Mouse (Mus musculus): ENCODE results near the gene C1qtnf9. TPM values are rescaled to one million over a fixed set of nuclear protein-coding genes. Genes with fewer than 3 reads are reported as not detected.

C1qtnf9 gene
- polyA plus RNA-seq, 1 experiment from 2014 or later, result not detected

DNA sequence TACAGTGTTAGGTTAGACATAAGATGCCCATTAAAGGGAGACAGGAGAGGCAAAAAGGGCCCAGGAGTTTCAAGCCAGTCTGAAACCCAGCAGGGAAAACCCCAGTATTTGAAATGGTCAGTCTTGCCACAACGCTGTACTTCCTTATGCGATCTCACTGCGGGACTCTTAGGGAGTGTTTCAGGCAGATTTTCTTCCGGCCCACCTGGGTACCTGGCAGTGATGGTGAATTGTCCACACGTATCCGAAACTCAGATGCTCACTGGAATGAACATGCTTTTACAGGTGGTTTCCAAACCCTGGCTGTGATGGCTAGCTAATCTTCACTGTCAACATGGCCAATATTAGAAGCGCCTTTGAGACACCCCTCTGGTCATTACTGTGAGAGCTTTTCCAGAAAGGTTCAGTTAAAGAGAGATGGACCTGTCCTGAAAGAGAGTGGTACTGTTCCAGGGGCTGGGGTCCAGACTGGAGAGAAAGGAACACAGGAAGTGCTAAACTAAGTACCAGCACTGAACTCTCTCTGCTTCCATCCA, 14.3 kb downstream of the C1qtnf9 start:
- Histone ChIP-seq H3K4me1 (ENCODE audit: control insufficient read depth, insufficient read depth, low read length) (peaks cover 2% of the 10 kb centered on the region; the same call in 1 of the 2 replicates), H3K9me3 (ENCODE audit: control insufficient read depth, low read length) (no peaks in the 10 kb centered on the region), H3K36me3 (ENCODE audit: control insufficient read depth, insufficient read depth, low read length) (no peaks in the 10 kb centered on the region), H3K27ac (ENCODE audit: low read depth, low read length) (no peak overlapping the region), H3K9ac (ENCODE audit: low read length) (no peak overlapping the region), H3K4me3 (ENCODE audit: low read depth, low read length) (no peak overlapping the region), H3K27me3 (ENCODE audit: control insufficient read depth, insufficient read depth, low read length) (no peaks in the 10 kb centered on the region), H3K4me2 (ENCODE audit: low read depth) (no peak overlapping the region)
- ATAC-seq (ENCODE audit: insufficient read depth, low FRiP score, low TSS enrichment) (no peak), DNase-seq (ENCODE audit: low spot score) (no peak)
- 45% methylated on average over 7 of the region's 7 CpGs for WGBS

DNA sequence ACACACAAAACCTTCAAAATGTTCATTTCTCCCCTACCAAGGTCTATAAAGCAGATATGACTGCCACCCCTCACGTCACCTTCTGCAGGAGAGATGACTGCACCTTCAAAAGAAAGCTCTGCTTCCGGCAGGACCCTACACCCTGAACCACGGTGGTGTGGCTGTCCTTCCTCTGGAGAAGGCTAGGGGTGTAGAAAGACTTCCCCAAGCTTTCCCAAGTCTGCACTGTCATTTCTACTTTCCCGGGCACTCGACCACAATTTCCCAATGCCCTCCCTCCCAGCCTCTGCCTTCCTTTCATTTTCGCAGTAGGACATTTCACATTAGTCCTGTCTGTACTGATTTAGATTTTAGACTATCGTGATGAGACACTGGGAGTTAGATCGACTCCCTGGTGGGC, 15.3 kb downstream of the C1qtnf9 start:
- WGBS, result 45% methylated on average over 8 of the region's 8 CpGs
- no peaks in the 10 kb centered on the region for H3K27me3 ChIP-seq (ENCODE audit: control insufficient read depth, insufficient read depth, low read length)

DNA sequence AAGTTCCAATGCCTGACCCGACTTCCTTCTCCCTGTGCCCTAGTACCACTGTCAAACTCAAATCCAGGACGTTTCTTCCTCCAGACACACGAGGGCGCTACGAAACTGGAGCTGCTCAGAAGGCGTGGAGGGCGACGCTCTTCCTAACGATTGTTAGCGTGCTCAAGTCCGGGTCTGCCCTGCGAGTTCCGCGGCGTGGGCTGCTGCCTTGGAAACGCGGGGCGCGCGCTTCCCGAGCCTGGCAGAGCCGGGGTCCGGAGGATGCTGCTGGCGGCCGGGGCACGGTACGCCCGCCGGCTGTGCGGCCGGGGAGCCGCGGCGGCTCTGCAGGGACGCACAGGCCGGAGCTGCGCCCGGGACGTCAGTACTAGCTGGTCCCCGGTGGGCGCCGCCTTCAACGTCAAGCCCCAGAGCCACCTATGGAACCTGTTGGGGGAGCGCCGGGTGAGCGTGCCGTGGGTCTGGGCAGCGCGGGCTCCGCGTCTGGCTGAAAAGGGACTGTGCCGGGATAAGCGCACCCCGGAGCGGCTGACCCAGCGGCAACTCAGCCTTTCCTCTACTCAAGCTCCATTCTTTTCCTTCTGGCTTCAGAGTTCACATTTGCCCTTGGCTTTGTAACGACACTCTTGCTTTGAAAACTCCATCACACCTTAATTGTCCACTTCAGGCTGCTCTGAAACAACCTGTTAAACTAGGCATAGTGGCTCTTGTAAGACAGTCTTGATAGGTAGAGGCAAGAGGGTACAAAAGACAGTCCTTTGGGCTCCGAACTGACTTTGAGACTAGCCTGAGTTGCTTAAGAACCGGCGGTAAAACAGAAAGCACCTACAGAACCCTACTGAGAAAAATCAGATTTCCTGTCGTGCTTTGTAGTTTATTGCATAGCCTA, 16.7 kb downstream of the C1qtnf9 start, which contains the start of gene Mipep:
Gene Mipep, plus strand, starts transcription at position 147 of the 889 bp plus-strand sequence.
- Histone ChIP-seq H3K27me3 (ENCODE audit: control insufficient read depth, insufficient read depth, low read length) (no peaks in the 10 kb centered on the region), H3K4me3 (ENCODE audit: low read depth, low read length) (peak within 1 kb of the TSS; percentile 87), H3K9ac (ENCODE audit: low read length) (peak within 1 kb of the TSS; percentile 40), H3K9me3 (ENCODE audit: control insufficient read depth, low read length) (no peaks in the 10 kb centered on the region), H3K4me2 (ENCODE audit: low read depth) (peak within 1 kb of the TSS; percentile 51), H3K27ac (ENCODE audit: low read depth, low read length) (0 out of 2 replicates have a peak within 1 kb of the TSS, but pooled peaks have one; percentile 6), H3K36me3 (ENCODE audit: control insufficient read depth, insufficient read depth, low read length) (no peaks in the 10 kb centered on the region), H3K4me1 (ENCODE audit: control insufficient read depth, insufficient read depth, low read length) (peaks cover 2% of the 10 kb centered on the region; the same call in 1 of the 2 replicates)
- ATAC-seq (ENCODE audit: insufficient read depth, low FRiP score, low TSS enrichment) (peak; percentile 79), DNase-seq (ENCODE audit: low spot score) (peak; percentile 93)
- under 1% methylated on average over 61 of the region's 61 CpGs for WGBS

More for the DNA sequence above, 15.3 kb downstream of the C1qtnf9 start:
- Histone ChIP-seq H3K27ac (ENCODE audit: low read depth, low read length) (no peak overlapping the region), H3K4me1 (ENCODE audit: control insufficient read depth, insufficient read depth, low read length) (peaks cover 2% of the 10 kb centered on the region; the same call in 1 of the 2 replicates), H3K9me3 (ENCODE audit: control insufficient read depth, low read length) (no peaks in the 10 kb centered on the region), H3K4me3 (ENCODE audit: low read depth, low read length) (no peak overlapping the region), H3K4me2 (ENCODE audit: low read depth) (no peak overlapping the region), H3K9ac (ENCODE audit: low read length) (no peak overlapping the region), H3K36me3 (ENCODE audit: control insufficient read depth, insufficient read depth, low read length) (no peaks in the 10 kb centered on the region)
- no peak for ATAC-seq (ENCODE audit: insufficient read depth, low FRiP score, low TSS enrichment)
- no peak for DNase-seq (ENCODE audit: low spot score)

DNA sequence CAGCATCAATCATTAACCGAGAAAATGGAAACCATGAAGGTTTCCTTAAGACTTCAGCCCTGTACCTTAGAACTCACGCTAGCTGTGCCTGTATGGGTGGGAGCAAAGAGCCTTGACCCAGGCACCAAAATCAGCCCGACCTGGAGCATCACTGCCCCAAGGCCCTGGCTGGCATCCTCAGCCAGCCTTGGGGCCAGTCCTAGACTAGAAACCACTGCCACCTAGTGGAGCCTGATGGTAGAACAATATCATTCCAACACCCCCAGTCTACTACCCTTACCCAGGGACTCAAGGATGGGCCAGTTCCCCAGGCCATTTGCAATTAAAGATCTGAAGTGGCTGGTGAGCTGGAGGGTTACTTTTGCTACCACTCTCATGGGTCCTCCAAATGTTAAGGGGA, 22.2 kb downstream of the C1qtnf9 start:
- no peak overlapping the region for H3K4me3 ChIP-seq (ENCODE audit: low read depth, low read length)
- no peak overlapping the region for H3K9ac ChIP-seq (ENCODE audit: low read length)
- ATAC-seq (ENCODE audit: insufficient read depth, low FRiP score, low TSS enrichment) (no peak), DNase-seq (ENCODE audit: low spot score) (peak; percentile 49)
- no peak overlapping the region for H3K4me2 ChIP-seq (ENCODE audit: low read depth)
- H3K27me3 ChIP-seq (ENCODE audit: control insufficient read depth, insufficient read depth, low read length), result no peaks in the 10 kb centered on the region
- WGBS, result 47% methylated on average over 3 of the region's 3 CpGs
- H3K36me3 ChIP-seq (ENCODE audit: control insufficient read depth, insufficient read depth, low read length), result no peaks in the 10 kb centered on the region; the same call in 1 of the 2 replicates
- H3K4me1 ChIP-seq (ENCODE audit: control insufficient read depth, insufficient read depth, low read length), result peaks cover 2% of the 10 kb centered on the region; the same call in 1 of the 2 replicates
- no peaks in the 10 kb centered on the region for H3K9me3 ChIP-seq (ENCODE audit: control insufficient read depth, low read length)
- H3K27ac ChIP-seq (ENCODE audit: low read depth, low read length), result no peak overlapping the region

DNA sequence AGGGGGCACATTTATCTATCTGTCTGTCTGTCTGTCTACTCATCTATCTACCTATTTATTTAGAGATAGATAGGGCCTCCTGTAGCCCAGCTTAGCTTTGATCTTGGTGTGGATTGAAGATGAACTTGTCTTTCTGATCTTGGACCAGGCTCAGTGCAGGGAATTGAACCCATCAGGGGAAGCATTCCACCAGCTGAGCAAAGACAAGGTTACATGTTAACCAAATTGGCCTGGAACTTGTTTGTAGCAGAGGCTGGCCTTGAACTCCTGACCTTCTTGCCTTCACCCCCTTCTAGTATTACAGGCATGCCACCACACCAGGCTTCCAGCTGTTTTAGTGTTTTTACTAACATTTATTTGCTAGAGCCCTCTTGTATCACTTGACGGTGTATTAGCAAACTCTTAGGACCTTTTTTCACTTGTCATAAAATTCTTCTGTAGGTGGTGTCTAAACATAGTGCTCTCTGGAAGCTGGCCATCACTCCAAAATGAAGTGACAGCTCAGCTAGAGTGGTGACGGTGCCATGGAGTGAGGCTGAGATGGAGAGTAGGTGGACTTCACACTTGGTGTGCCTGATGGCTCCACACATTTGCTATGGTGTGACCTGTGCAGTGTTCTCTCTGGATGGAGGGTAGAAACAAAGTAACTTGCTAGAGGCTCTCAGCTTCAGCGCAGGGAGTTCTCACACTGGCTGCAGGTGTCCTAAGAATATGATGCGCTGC, 28.8 kb downstream of the C1qtnf9 start:
- no peaks in the 10 kb centered on the region for H3K9me3 ChIP-seq (ENCODE audit: control insufficient read depth, low read length)
- H3K36me3 ChIP-seq (ENCODE audit: control insufficient read depth, insufficient read depth, low read length), result no peaks in the 10 kb centered on the region; the same call in 1 of the 2 replicates
- no peak overlapping the region for H3K4me2 ChIP-seq (ENCODE audit: low read depth)
- no peak overlapping the region for H3K4me3 ChIP-seq (ENCODE audit: low read depth, low read length)
- no peak overlapping the region for H3K27ac ChIP-seq (ENCODE audit: low read depth, low read length)
- DNase-seq (ENCODE audit: low spot score) (no peak), ATAC-seq (ENCODE audit: insufficient read depth, low FRiP score, low TSS enrichment) (no peak)
- H3K27me3 ChIP-seq (ENCODE audit: control insufficient read depth, insufficient read depth, low read length), result no peaks in the 10 kb centered on the region
- no peak overlapping the region for H3K9ac ChIP-seq (ENCODE audit: low read length)
- 87% methylated on average over 4 of the region's 4 CpGs for WGBS
- H3K4me1 ChIP-seq (ENCODE audit: control insufficient read depth, insufficient read depth, low read length), result no peaks in the 10 kb centered on the region

DNA sequence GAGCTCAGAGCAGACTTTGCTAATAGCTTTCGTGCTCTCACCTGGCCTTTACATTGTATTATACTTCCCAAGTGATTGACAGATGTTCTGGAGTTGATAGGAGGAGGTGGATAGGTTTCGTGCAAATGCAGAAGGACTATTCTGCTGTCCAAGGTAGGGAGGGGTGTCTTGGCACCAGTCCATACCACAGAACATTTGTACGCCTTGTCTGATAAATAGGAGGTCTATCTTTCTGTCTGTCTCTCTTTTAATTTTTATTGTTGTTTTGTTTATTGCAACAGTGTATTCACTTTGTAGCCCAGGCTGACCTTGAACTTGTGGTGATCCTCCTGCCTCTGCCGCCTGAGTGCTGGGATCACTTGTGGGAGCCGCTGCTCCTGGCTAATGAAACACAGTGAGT, 29.7 kb downstream of the C1qtnf9 start:
- no peaks in the 10 kb centered on the region for H3K36me3 ChIP-seq (ENCODE audit: control insufficient read depth, insufficient read depth, low read length)
- H3K9ac ChIP-seq (ENCODE audit: low read length), result no peak overlapping the region
- no peaks in the 10 kb centered on the region for H3K9me3 ChIP-seq (ENCODE audit: control insufficient read depth, low read length)
- no peak for ATAC-seq (ENCODE audit: insufficient read depth, low FRiP score, low TSS enrichment)
- no peak overlapping the region for H3K4me2 ChIP-seq (ENCODE audit: low read depth)
- H3K4me3 ChIP-seq (ENCODE audit: low read depth, low read length), result no peak overlapping the region
- no peaks in the 10 kb centered on the region for H3K27me3 ChIP-seq (ENCODE audit: control insufficient read depth, insufficient read depth, low read length)
- 93% methylated on average over 5 of the region's 5 CpGs for WGBS
- no peaks in the 10 kb centered on the region for H3K4me1 ChIP-seq (ENCODE audit: control insufficient read depth, insufficient read depth, low read length)
- H3K27ac ChIP-seq (ENCODE audit: low read depth, low read length), result no peak overlapping the region
- DNase-seq (ENCODE audit: low spot score), result no peak

- H3K27ac ChIP-seq (ENCODE audit: low read depth, low read length), result no peak overlapping the region
- H3K9me3 ChIP-seq (ENCODE audit: control insufficient read depth, low read length), result no peaks in the 10 kb centered on the region
- no peak overlapping the region for H3K4me3 ChIP-seq (ENCODE audit: low read depth, low read length)
- H3K9ac ChIP-seq (ENCODE audit: low read length), result no peak overlapping the region
- H3K36me3 ChIP-seq (ENCODE audit: control insufficient read depth, insufficient read depth, low read length), result no peaks in the 10 kb centered on the region; the same call in 1 of the 2 replicates
- no peaks in the 10 kb centered on the region for H3K27me3 ChIP-seq (ENCODE audit: control insufficient read depth, insufficient read depth, low read length)
- WGBS, result 86% methylated on average over 4 of the region's 4 CpGs
- H3K4me2 ChIP-seq (ENCODE audit: low read depth), result no peak overlapping the region
- DNase-seq (ENCODE audit: low spot score), result no peak
- no peak for ATAC-seq (ENCODE audit: insufficient read depth, low FRiP score, low TSS enrichment)
- no peaks in the 10 kb centered on the region for H3K4me1 ChIP-seq (ENCODE audit: control insufficient read depth, insufficient read depth, low read length)
Measured at GRCm38 (mm10) chr14:60798721-60799120, 30.8 kb downstream of the C1qtnf9 start.

DNA sequence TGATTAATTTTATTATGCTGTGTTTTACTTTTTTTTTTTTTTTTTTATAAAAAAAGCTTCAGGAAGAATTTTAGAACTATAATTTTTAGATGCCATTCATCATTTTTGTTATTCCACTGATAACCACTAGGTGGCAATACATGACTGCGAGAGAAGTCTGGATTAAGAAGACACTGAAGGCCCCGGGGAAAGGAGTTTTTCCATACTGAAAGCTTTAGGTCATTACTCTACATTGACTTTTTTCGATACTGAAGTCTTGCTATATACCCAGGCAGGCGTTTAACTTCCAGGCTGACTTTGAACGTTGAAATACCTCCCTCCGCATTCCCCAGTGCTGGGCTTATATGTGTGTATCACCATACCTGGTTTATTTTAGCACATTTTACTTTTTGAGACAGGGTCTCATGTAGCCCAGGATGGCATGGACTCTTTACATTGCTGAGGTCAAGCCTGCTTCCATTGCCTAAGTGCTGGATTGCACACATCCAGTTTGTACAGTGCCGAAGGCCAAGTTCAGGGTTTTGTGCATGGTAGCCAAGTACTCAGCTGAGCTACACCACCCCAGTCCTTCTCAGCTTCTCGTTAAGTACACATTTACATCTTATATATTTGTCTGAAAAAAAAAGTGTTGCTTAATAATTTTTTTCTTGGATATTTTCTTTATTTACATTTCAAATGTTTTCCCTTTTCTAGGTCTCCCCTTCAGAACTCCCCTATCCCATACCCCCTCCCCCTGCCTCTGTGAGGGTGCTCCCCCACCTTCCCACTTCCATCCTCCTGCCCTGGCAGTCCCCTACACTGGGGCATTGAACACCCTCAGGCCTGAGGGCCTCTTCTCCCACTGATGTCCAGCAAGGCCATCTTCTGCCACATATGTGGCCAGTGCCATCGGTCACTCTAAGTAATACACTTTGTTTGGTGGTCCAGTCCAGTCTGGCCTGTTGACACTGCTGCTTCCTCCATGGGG, 32.1 kb downstream of the C1qtnf9 start:
- ATAC-seq (ENCODE audit: insufficient read depth, low FRiP score, low TSS enrichment), result no peak
- Histone ChIP-seq H3K4me3 (ENCODE audit: low read depth, low read length) (no peak overlapping the region), H3K9me3 (ENCODE audit: control insufficient read depth, low read length) (no peaks in the 10 kb centered on the region), H3K27me3 (ENCODE audit: control insufficient read depth, insufficient read depth, low read length) (no peaks in the 10 kb centered on the region), H3K9ac (ENCODE audit: low read length) (no peak overlapping the region), H3K27ac (ENCODE audit: low read depth, low read length) (no peak overlapping the region), H3K4me2 (ENCODE audit: low read depth) (no peak overlapping the region), H3K36me3 (ENCODE audit: control insufficient read depth, insufficient read depth, low read length) (no peaks in the 10 kb centered on the region; the same call in 1 of the 2 replicates), H3K4me1 (ENCODE audit: control insufficient read depth, insufficient read depth, low read length) (no peaks in the 10 kb centered on the region)
- DNase-seq (ENCODE audit: low spot score), result no peak
- WGBS, result 55% methylated on average over 9 of the region's 9 CpGs
